Mouse (Mus musculus) stomach, postnatal 0 days (tissue): ENCODE measurements at regions not wholly inside any gene's neighbourhood (a gene's known extent, or its start where the extent isn't known, plus 50 kb on each side); places are given as distances from the start of the nearest gene placed in this dataset.

Source experiments
- ATAC-seq: fragments of 200-750 bp; cut with Nextera tagmentation; 2 replicates; pipeline ENCODE4 v1.8.0; 2017; ENCODE audit not compliant: low FRiP score, low TSS enrichment
- DNase-seq: peaks from one replicate; pipeline ENCODE4 v3.0.0-alpha.2; 2016; ENCODE audit warnings: low spot score
- H3K27ac ChIP-seq: fragments of 300-500 bp; sonication (generic); replicated peaks from 2 replicates; pipeline ENCODE4 v1.5.1; 2014; ENCODE audit warnings: mild to moderate bottlenecking, control low read depth
- H3K27me3 ChIP-seq: fragments of 300-500 bp; sonication (generic); 2 replicates; pipeline ENCODE4 v1.6.1; 2014; ENCODE audit warnings: low read length; ENCODE audit not compliant: control insufficient read depth, insufficient read depth
- H3K36me3 ChIP-seq: fragments of 300-500 bp; sonication (generic); 2 replicates; pipeline ENCODE4 v1.6.1; 2014; ENCODE audit warnings: low read length, mixed read lengths; ENCODE audit not compliant: control insufficient read depth, insufficient read depth
- H3K4me1 ChIP-seq: fragments of 300-500 bp; sonication (generic); replicated peaks from 2 replicates; pipeline ENCODE4 v1.6.1; 2014; ENCODE audit warnings: antibody characterized with exemption; ENCODE audit not compliant: control insufficient read depth, insufficient read depth
- H3K4me2 ChIP-seq: fragments of 300-500 bp; sonication (generic); replicated peaks from 2 replicates; pipeline ENCODE4 v1.6.1; 2014; ENCODE audit warnings: low read depth, mild to moderate bottlenecking, control low read depth, moderate library complexity
- H3K4me3 ChIP-seq: fragments of 300-500 bp; sonication (generic); 2 replicates; pipeline ENCODE4 v1.5.1; 2014; ENCODE audit warnings: low read depth, low read length, control low read depth
- H3K9ac ChIP-seq: fragments of 300-500 bp; sonication (generic); 2 replicates; pipeline ENCODE4 v1.6.1; 2014; ENCODE audit warnings: mild to moderate bottlenecking, low read length, control low read depth, mixed read lengths
- H3K9me3 ChIP-seq: fragments of 300-500 bp; sonication (generic); 2 replicates; pipeline ENCODE4 v1.6.1; 2016; ENCODE audit warnings: low read length; ENCODE audit not compliant: control insufficient read depth
- CTCF ChIP-seq: IDR thresholded peaks from 2 replicates; pipeline ENCODE4 v1.5.1; 2016; ENCODE audit warnings: antibody characterized with exemption, low read depth, mild to moderate bottlenecking, moderate library complexity
- EP300 ChIP-seq: optimal IDR thresholded peaks from 2 replicates; pipeline ENCODE3; 2016; ENCODE audit warnings: antibody characterized with exemption
- WGBS: fragments of 180-500 bp; shearing (Covaris S2); extraction: QIAGEN DNeasy Blood & Tissue Kit; methylation state at CpG from one replicate; pipeline ENCODE4 v1.1.7; 2014; 5-methylcytosine and 5-hydroxymethylcytosine counted together

DNA sequence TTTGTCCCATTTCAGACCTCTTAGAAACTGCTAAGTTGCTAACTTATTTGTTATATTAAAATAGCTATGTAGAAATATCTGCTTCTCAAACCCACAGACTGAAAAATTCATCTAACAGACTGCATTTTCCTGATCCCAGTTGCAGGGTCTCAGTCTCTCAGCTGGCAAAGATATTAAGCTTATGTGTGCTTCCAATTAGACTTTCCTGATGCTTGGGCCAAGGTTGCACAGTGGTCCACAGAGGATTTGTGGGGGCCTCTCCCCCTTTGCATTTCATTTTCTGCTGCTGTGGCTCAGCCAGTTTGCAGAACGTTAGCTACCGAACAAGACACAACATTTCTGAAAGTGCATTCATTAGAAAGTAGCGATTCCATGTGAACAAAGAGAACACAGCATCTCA is 457.4 kb downstream of the Plcl1 start:
- Histone ChIP-seq H3K4me3 (no peak overlapping the region), H3K36me3 (no peaks in the 10 kb centered on the region), H3K4me1 (no peaks in the 10 kb centered on the region), H3K27me3 (no peaks in the 10 kb centered on the region), H3K4me2 (no peak overlapping the region), H3K9ac (no peak overlapping the region), H3K9me3 (no peaks in the 10 kb centered on the region), H3K27ac (no peak overlapping the region)
- ATAC-seq = no peak
- TF ChIP-seq EP300 (no peak), CTCF (no peak)
- WGBS = 69% methylated on average over 3 of the region's 3 CpGs
- no peak for DNase-seq

DNA sequence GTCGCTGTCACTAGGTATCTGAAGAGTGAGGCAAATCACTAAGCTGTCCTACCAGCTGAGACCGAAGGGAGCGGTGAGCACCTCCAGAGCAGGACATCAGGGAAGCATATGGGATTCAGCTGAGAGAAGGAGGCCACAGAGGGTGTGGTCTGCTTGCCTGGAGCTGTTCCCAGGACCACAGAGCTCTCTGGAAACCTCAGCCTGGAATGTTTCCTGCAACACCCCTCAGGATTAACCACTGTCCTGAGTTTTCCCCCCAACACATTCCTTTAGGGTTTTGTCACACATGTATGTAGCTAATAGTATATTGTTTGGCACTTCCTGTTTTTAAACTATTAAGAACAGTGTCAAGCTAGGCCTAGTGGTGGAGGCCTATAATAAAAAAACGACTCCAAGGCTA is 459.6 kb downstream of the Plcl1 start:
- no peaks in the 10 kb centered on the region for H3K4me1 ChIP-seq
- H3K4me2 ChIP-seq = no peak overlapping the region
- H3K9ac ChIP-seq = no peak overlapping the region
- H3K36me3 ChIP-seq = no peaks in the 10 kb centered on the region
- DNase-seq = no peak
- no peaks in the 10 kb centered on the region for H3K27me3 ChIP-seq
- no peaks in the 10 kb centered on the region for H3K9me3 ChIP-seq
- peak; percentile 56; the same call in 1 of the 2 replicates for ATAC-seq
- 53% methylated on average over 4 of the region's 4 CpGs for WGBS
- no peak overlapping the region for H3K4me3 ChIP-seq
- no peak overlapping the region for H3K27ac ChIP-seq
- TF ChIP-seq EP300 (no peak), CTCF (no peak)

DNA sequence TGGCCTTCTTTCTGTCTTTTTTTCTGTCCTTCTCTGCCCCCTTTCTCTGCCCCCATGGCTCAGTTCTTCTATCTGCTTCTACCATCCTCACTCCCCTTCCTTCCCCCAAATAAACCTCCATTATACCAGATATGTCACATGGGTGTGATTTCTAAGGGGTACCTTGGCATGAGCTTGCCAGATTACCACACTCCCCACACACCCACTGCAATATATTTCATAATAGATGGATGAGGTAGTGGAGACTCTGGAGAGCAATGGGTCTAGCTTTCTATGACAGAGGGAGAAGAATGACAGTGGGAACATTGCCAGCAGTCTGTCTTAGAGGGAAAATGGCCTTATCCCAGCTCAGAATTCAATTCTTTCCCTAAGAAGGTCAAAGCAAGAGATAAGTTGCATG is 461.0 kb downstream of the Plcl1 start:
- H3K36me3 ChIP-seq = no peaks in the 10 kb centered on the region
- H3K9me3 ChIP-seq = no peaks in the 10 kb centered on the region
- no peaks in the 10 kb centered on the region for H3K4me1 ChIP-seq
- H3K4me3 ChIP-seq = no peak overlapping the region
- TF ChIP-seq EP300 (no peak), CTCF (no peak)
- no peak for ATAC-seq
- no peak overlapping the region for H3K9ac ChIP-seq
- no peaks in the 10 kb centered on the region for H3K27me3 ChIP-seq
- H3K4me2 ChIP-seq = no peak overlapping the region
- no peak for DNase-seq
- no peak overlapping the region for H3K27ac ChIP-seq

DNA sequence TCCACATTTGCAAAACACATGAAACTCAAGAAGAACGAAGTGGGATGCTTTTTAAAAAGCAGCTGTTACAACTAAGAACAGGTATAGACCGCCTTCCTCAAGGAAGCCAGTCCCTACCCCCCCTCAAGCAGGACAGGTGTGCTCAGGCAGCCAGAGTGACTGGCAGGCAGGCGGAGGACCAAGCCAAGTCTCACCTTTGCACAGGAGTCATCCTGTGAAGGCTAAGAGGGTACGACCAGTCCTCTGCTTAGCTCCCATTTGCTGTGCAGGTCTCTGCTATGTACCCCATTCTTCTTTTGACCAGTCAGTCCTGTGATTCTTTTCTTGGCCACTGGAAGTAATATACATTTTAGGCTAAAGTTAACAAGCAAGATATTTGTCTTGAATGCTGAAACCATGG is 467.9 kb downstream of the Plcl1 start:
- no peaks in the 10 kb centered on the region for H3K9me3 ChIP-seq
- TF ChIP-seq EP300 (no peak), CTCF (no peak)
- WGBS = 87% methylated on average over 4 of the region's 4 CpGs
- no peaks in the 10 kb centered on the region for H3K27me3 ChIP-seq
- ATAC-seq (no peak), DNase-seq (no peak)
- no peaks in the 10 kb centered on the region for H3K4me1 ChIP-seq
- H3K4me3 ChIP-seq = no peak overlapping the region
- no peaks in the 10 kb centered on the region for H3K36me3 ChIP-seq
- H3K9ac ChIP-seq = no peak overlapping the region
- H3K4me2 ChIP-seq = no peak overlapping the region
- no peak overlapping the region for H3K27ac ChIP-seq

DNA sequence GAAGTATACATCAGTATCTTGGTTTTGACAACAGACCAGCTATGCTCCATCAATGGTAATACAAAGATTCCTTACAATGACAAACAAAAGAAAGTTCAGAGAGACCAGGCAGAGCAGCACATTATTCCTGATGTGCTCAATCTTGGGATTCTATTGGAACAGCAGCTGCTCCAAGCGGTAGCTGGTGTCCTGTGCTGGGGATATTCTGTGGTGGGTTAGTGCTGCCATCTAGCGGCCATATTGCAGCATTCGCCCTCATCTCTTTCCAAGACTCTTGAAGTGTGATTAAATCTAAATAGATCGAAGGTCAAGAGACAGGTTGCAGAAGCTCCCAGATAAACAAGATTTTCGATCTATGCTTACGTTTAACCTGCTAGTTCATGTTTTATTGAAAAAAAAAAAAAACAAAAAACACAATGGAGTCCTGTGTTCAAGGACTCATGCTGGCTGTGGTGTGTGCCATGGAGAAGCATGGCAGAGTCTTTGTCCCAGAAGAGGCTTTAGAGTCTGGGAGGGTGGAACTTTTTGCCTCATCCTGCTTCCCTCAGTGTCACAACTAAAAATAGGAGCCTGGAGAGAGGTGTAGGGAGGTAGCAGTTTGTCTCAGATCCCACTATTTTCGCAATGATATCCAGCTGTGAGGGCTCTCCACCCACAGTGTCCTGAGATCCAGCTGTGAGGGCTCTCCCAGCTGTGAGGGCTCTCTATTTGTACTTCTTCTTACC is 468.6 kb downstream of the Plcl1 start:
- no peak overlapping the region for H3K4me2 ChIP-seq
- 11% methylated on average over 7 of the region's 7 CpGs for WGBS
- H3K27me3 ChIP-seq = no peaks in the 10 kb centered on the region
- no peak overlapping the region for H3K4me3 ChIP-seq
- H3K4me1 ChIP-seq = no peaks in the 10 kb centered on the region
- DNase-seq (peak; percentile 71), ATAC-seq (no peak)
- H3K27ac ChIP-seq = no peak overlapping the region
- TF ChIP-seq EP300 = no peak
- TF ChIP-seq CTCF = peak; percentile 97
- H3K36me3 ChIP-seq = no peaks in the 10 kb centered on the region
- H3K9ac ChIP-seq = no peak overlapping the region
- no peaks in the 10 kb centered on the region for H3K9me3 ChIP-seq

DNA sequence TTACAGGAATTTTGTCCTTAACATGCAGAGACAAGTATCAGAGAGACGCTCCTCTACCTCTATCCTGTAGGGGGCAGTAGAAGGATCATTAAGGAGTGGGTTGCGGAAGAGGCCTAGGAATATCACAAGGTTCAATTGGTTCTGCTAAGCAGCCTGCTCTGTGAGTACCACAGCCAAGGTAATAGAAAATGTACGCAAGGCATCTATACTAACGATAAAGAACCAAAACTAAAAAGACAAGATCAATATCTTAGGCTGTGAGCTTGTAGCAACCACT is 469.1 kb downstream of the Plcl1 start:
- no peak for TF ChIP-seq EP300
- peak; percentile 70 for TF ChIP-seq CTCF
- Histone ChIP-seq H3K9ac (no peak overlapping the region), H3K4me1 (no peaks in the 10 kb centered on the region), H3K4me2 (no peak overlapping the region), H3K4me3 (no peak overlapping the region), H3K36me3 (no peaks in the 10 kb centered on the region), H3K9me3 (no peaks in the 10 kb centered on the region), H3K27ac (no peak overlapping the region), H3K27me3 (no peaks in the 10 kb centered on the region)
- DNase-seq (no peak), ATAC-seq (no peak)
- 73% methylated on average over 4 of the region's 4 CpGs for WGBS
